Mouse (Mus musculus) gastrocnemius, postnatal 36 days (tissue): Measurements from ENCODE around the gene Hesx1. TPM values are rescaled to one million over a fixed set of nuclear protein-coding genes. Genes with fewer than 3 reads are reported as not detected.

Experiments used
- DNase-seq, 2 experiments: peaks; one replicate each; pipeline ENCODE4 v3.0.0; 2022
- intact Hi-C: fragments of 180-260 bp; cut with DNase I; formaldehyde crosslinking; loops from one replicate; pipeline ENCODE4 v1.15.1; 2025
- total RNA-seq, 2 experiments: library from RNA; stranded (reverse); gene quantifications; 2 replicates each; pipeline ENCODE4 v1.2.3; 2021

Hesx1 gene
- total RNA-seq, 2 experiments from 2014 or later, result not detected

- intact Hi-C loops, result no loop called here
- DNase-seq, result no peak
Measured at GRCm38 (mm10) chr14:27050560-27051510, 56.6 kb downstream of the Hesx1 start.

GRCm38 (mm10) chr14:27051511-27051895 lies 57.3 kb downstream of the Hesx1 start:
- intact Hi-C loops, result no loop called here
- no peak for DNase-seq

Other genes with a start within 250 kb of the Hesx1 start
- 10 to 100 TPM; 86.5 to 96.4 TPM for gene Asb14, start 99.9 kb upstream of the Hesx1 start, total RNA-seq
- gene Appl1, start 23.2 kb upstream of the Hesx1 start, total RNA-seq, result 10 to 100 TPM; 14.4 to 14.6 TPM
- gene Il17rd, start 44.5 kb downstream of the Hesx1 start, total RNA-seq, result 1 to 10 TPM; 2.5 TPM
- gene Arhgef3, start 120.5 kb downstream of the Hesx1 start, total RNA-seq, result 10 to 100 TPM in 1 of 2 experiments, 1 to 10 TPM in 1; 8.7 to 10.1 TPM